Mouse (Mus musculus) E14TG2a.4 (cell line): ENCODE results near the gene Dcaf4.

Experiments used
- CTCF ChIP-seq: conservative IDR thresholded peaks from 2 replicates; pipeline ENCODE4 v1.5.1; 2014; ENCODE audit warnings: low read length
- NANOG ChIP-seq: IDR thresholded peaks from 2 replicates; pipeline ENCODE4 v1.6.1; 2014; ENCODE audit warnings: borderline replicate concordance, low read length, mixed read lengths
- POU5F1 ChIP-seq: IDR thresholded peaks from 2 replicates; pipeline ENCODE4 v1.6.1; 2014; ENCODE audit warnings: low read length, borderline replicate concordance

DNA sequence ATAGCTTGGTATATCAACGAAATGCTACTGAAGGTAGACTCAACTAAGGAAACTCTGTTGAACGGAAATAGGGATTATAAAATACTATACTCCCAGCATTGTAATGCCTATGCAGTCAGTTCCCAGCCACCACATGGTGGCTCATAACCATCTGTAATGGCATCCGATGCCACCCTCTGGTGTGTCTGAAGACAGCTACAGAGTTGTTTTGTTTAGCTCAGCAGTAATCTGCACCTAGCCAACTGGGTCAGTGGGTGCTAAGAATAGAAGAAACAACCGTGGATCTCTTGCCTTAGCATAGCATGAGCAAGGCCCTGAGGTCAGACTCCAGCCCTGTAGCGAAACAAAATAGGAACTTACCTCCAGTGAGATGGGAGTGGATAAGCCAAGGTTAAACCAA is 4.1 kb downstream of the Dcaf4 start:
- no peak for TF ChIP-seq CTCF
- no peak for TF ChIP-seq POU5F1
- no peak for TF ChIP-seq NANOG
